Mouse (Mus musculus) liver, postnatal 0 days (tissue): Measurements from ENCODE around the gene Flot1. TPM values are rescaled to one million over a fixed set of nuclear protein-coding genes. Genes with fewer than 3 reads are reported as not detected.

ENCODE experiments used
- ATAC-seq: fragments of 200-750 bp; cut with Nextera tagmentation; 2 replicates; pipeline ENCODE4 v1.8.0; 2017; ENCODE audit warnings: mild to moderate bottlenecking, moderate library complexity
- DNase-seq: peaks from one replicate; pipeline ENCODE4 v3.0.0-alpha.2; 2016
- H3K27ac ChIP-seq: fragments of 300-500 bp; sonication (generic); 2 replicates; pipeline ENCODE4 v1.5.1; 2014; ENCODE audit warnings: antibody characterized with exemption, moderate library complexity, mild to moderate bottlenecking, low read depth
- H3K27me3 ChIP-seq: fragments of 300-500 bp; sonication (generic); 2 replicates; pipeline ENCODE4 v1.6.1; 2014; ENCODE audit warnings: low read length, control low read depth, mixed read lengths; ENCODE audit not compliant: insufficient read depth
- H3K36me3 ChIP-seq: fragments of 300-500 bp; sonication (generic); replicated peaks from 2 replicates; pipeline ENCODE4 v1.6.1; 2014; ENCODE audit warnings: mild to moderate bottlenecking, control low read depth, low read length, moderate library complexity, mixed read lengths; ENCODE audit not compliant: insufficient read depth
- H3K4me1 ChIP-seq: fragments of 300-500 bp; sonication (generic); 2 replicates; pipeline ENCODE4 v1.6.1; 2014; ENCODE audit warnings: antibody characterized with exemption, mild to moderate bottlenecking, control low read depth; ENCODE audit not compliant: insufficient read depth
- H3K4me2 ChIP-seq: fragments of 300-500 bp; sonication (generic); 2 replicates; pipeline ENCODE4 v1.6.1; 2014; ENCODE audit warnings: low read depth, mild to moderate bottlenecking, low read length, moderate library complexity, mixed read lengths
- H3K4me3 ChIP-seq: fragments of 300-500 bp; sonication (generic); 2 replicates; pipeline ENCODE4 v1.5.1; 2014; ENCODE audit warnings: low read depth, low read length
- H3K9ac ChIP-seq: fragments of 300-500 bp; sonication (generic); replicated peaks from 2 replicates; pipeline ENCODE4 v1.6.1; 2014; ENCODE audit warnings: mild to moderate bottlenecking, moderate library complexity
- H3K9me3 ChIP-seq: fragments of 300-500 bp; sonication (generic); 2 replicates; pipeline ENCODE4 v1.6.1; 2016; ENCODE audit warnings: mild to moderate bottlenecking, control low read depth, low read length, mixed read lengths
- CTCF ChIP-seq: sonication (generic); IDR thresholded peaks from 2 replicates; pipeline ENCODE4 v1.5.1; 2016; ENCODE audit warnings: antibody characterized with exemption, low read depth
- EP300 ChIP-seq: IDR thresholded peaks from 2 replicates; pipeline ENCODE4 v1.6.1; 2016; ENCODE audit warnings: antibody characterized with exemption, low read depth, mild to moderate bottlenecking
- WGBS: fragments of 180-500 bp; shearing (Covaris S2); extraction: QIAGEN DNeasy Blood & Tissue Kit; methylation state at CpG from one replicate; pipeline ENCODE4 v1.1.7; 2014; ENCODE audit not compliant: insufficient replicate concordance; 5-methylcytosine and 5-hydroxymethylcytosine counted together
- polyA plus RNA-seq: library from polyadenylated mRNA; unstranded; fragments of >200 nt; fragmentation: Nextera tagmentation; extraction: Ambion mirVana; gene quantifications from 2 replicates; pipeline ENCODE4 v1.2.1, GENCODE M21; 2015

Flot1 gene
- polyA plus RNA-seq, 1 experiment from 2014 or later: 31.3 TPM

DNA sequence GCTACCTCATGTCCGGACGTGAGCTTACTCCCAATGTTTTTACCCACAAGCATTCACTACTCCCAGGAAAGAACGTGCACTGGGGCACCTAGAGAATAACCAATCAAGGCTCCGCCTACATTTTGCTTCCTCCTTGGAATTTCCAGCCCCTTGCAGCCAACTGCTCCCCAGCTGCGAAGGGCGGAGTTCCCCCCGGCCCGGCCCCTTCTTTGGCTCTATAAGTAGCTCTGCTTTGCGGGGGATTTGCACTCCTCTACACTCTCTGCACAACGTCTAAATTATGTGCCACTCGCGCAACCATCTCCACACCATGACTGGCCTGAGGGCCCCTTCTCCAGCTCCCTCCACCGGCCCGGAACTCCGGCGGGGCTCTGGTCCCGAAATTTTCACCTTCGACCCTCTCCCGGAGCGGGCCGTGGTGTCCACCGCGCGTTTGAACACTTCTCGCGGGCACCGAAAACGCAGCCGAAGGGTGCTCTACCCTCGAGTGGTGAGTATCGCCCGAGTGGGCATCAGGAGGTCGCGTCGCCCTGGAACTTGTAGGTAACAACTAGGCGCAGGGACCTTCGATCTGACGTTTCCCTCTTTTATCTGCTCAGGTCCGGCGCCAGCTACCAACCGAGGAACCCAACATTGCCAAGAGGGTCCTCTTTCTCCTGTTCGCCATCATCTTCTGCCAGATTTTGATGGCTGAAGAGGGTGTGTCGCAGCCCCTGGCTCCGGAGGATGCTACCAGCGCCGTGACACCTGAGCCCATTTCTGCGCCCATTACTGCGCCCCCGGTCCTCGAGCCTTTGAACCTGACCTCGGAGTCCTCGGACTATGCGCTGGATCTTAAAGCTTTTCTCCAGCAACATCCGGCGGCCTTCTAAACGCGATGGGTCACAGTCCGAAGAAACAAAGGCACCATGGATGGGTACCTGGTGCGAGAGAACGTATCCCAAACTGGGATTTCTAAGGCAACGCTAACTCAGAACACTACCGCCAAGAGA is 1.3 kb upstream of the Flot1 start, which contains the start of gene Ier3:
Gene Ier3 (plus strand): TSS at position 246 of the 992 bp plus-strand sequence.
- ATAC-seq: peak; percentile 36
- no peaks in the 10 kb centered on the region for H3K9me3 ChIP-seq
- H3K9ac ChIP-seq: peak within 1 kb of the TSS; percentile 81
- DNase-seq: peak; percentile 83
- peaks cover 16% of the 10 kb centered on the region for H3K36me3 ChIP-seq
- H3K27ac ChIP-seq: peak within 1 kb of the TSS; percentile 88
- under 1% methylated on average over 62 of the region's 62 CpGs for WGBS
- H3K4me1 ChIP-seq: peaks cover 36% of the 10 kb centered on the region
- H3K4me3 ChIP-seq: peak within 1 kb of the TSS; percentile 74
- no peaks in the 10 kb centered on the region for H3K27me3 ChIP-seq
- TF ChIP-seq CTCF: no peak
- TF ChIP-seq EP300: no peak
- H3K4me2 ChIP-seq: peak within 1 kb of the TSS; percentile 93

DNA sequence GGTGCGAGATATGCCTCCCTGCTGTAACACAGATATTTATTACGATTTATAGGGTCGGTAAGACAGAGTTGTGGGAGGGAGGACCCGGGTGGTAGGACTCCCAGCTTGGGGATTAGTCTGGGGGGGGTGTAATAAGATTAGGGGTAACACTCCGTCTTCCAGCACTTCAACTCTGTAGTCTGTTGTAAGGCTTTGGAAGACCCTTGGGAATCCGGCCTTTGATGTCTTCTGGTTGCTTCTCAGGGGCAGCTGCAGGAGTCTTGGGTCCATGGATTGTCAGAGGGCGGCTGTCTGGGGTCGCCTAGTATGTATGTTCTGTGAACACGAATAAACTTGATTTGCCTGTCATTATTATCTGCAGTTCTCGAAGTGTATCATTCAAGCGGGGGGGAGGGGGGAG is 466 bp upstream of the Flot1 start:
- no peaks in the 10 kb centered on the region for H3K9me3 ChIP-seq
- peak overlapping the region; percentile 93 for H3K4me2 ChIP-seq
- peak overlapping the region; percentile 74 for H3K4me3 ChIP-seq
- no peaks in the 10 kb centered on the region for H3K27me3 ChIP-seq
- no peak for TF ChIP-seq CTCF
- no peak for TF ChIP-seq EP300
- H3K4me1 ChIP-seq: peaks cover 31% of the 10 kb centered on the region
- no peak for DNase-seq
- ATAC-seq: no peak
- WGBS: 1% methylated on average over 11 of the region's 11 CpGs
- peaks cover 20% of the 10 kb centered on the region for H3K36me3 ChIP-seq
- H3K27ac ChIP-seq: peak overlapping the region; percentile 88
- H3K9ac ChIP-seq: peak overlapping the region; percentile 81

DNA sequence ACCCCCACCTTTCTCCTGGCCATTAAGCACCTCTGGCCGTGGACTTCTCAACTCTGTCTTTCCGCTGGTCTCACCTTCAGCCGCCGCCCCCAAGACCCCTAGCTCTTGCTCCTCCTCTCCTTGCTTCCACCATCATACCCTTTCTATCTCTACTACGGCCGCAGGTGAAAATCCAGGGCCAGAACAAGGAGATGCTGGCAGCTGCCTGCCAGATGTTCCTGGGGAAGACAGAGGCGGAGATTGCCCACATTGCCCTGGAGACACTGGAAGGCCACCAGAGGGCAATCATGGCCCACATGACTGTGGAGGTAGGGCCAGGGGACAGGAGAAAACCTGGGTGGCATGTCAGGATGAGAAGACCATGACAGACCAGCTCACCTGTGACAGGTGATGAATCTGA is 1.4 kb downstream of the Flot1 start:
- H3K4me3 ChIP-seq: peak overlapping the region; percentile 74
- peak overlapping the region; percentile 81; the same call in 1 of the 2 replicates for H3K9ac ChIP-seq
- H3K4me2 ChIP-seq: peak overlapping the region; percentile 93
- peaks cover 26% of the 10 kb centered on the region for H3K36me3 ChIP-seq
- peak overlapping the region; percentile 88 for H3K27ac ChIP-seq
- 66% methylated on average over 7 of the region's 7 CpGs for WGBS
- no peaks in the 10 kb centered on the region for H3K9me3 ChIP-seq
- no peaks in the 10 kb centered on the region for H3K27me3 ChIP-seq
- peak; percentile 76 for TF ChIP-seq CTCF
- no peak for TF ChIP-seq EP300
- H3K4me1 ChIP-seq: peaks cover 32% of the 10 kb centered on the region
- peak; percentile 62 for DNase-seq
- ATAC-seq: no peak

DNA sequence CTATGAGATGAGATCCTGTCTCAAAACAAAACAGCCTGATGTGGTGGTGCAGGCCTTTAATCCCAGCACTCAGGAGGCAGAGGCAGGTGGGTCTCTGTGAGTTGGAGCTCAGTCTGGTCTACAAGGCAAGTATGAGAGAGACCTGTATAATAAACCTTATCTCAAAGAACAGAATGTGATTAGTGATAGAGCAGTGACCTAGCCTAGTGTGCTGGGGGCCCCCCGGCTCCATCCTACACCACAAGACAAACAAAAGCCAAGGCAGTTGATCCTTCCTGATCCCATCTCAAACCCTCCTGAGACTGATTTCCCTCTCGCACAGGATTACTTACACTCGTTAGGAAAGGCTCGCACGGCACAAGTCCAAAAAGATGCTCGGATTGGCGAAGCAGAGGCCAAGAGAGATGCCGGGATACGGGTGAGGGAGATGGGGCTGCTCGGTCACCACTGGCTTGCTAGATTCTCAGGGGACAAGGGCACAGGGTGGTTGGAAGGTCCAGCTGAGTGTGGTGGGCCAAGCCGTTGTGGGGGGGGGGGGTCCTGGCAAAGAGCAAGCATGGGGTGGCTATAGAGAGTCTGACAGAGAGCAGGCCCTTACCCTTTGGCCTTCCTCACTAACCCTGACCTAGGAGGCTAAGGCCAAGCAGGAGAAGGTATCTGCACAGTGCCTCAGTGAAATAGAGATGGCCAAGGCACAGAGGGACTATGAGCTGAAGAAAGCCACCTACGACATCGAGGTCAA is 2.2 kb downstream of the Flot1 start:
- Histone ChIP-seq H3K4me3 (no peak overlapping the region), H3K36me3 (peaks cover 30% of the 10 kb centered on the region), H3K27ac (no peak overlapping the region), H3K27me3 (no peaks in the 10 kb centered on the region), H3K4me1 (peaks cover 37% of the 10 kb centered on the region), H3K9ac (no peak overlapping the region), H3K4me2 (no peak overlapping the region), H3K9me3 (no peaks in the 10 kb centered on the region)
- no peak for ATAC-seq
- TF ChIP-seq CTCF (no peak), EP300 (no peak)
- no peak for DNase-seq
- 84% methylated on average over 13 of the region's 13 CpGs for WGBS

DNA sequence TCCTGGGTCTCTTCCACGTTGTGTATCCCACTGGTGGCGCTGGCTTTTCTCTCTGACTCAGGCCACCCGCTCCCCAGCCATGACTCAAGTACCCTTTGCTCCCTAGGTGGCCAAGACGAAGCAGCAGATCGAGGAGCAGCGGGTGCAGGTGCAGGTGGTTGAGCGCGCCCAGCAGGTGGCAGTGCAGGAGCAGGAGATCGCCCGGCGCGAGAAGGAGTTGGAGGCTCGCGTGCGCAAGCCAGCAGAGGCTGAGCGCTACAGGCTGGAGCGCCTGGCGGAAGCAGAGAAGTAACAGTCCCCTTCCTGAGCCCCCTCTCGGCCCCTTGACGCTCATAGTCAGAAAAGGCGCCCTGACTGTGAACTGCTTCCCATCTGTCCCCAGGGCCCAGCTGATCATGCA is 6.7 kb downstream of the Flot1 start:
- no peak overlapping the region for H3K4me3 ChIP-seq

More for the DNA sequence above, 6.7 kb downstream of the Flot1 start:
- peaks cover 23% of the 10 kb centered on the region for H3K4me1 ChIP-seq
- 5% methylated on average over 21 of the region's 21 CpGs for WGBS
- H3K27ac ChIP-seq: peak overlapping the region; percentile 18; the same call in 1 of the 2 replicates
- no peak for TF ChIP-seq EP300
- peak; percentile 99 for TF ChIP-seq CTCF
- DNase-seq (peak; percentile 91), ATAC-seq (peak; percentile 84)
- H3K9me3 ChIP-seq: no peaks in the 10 kb centered on the region
- H3K36me3 ChIP-seq: peaks cover 59% of the 10 kb centered on the region
- 0 out of 2 replicates have a peak overlapping the region, but pooled peaks have one; percentile 21 for H3K9ac ChIP-seq
- H3K27me3 ChIP-seq: no peaks in the 10 kb centered on the region
- peak overlapping the region; percentile 51 for H3K4me2 ChIP-seq
